ENCODE assay signal across 8 mouse cellular contexts in genomic region chr6:50536461-50536892, GRCm38 (mm10). TPM values are rescaled to one million over a fixed set of nuclear protein-coding genes. Genes with fewer than 3 reads are reported as not detected.
DNase-seq lines count a peak whose midpoint lies in the region; ATAC-seq and TF ChIP-seq lines count a peak whose summit lies in the region.

No protein-coding gene starts in this region.

- ATAC-seq in embryonic facial prominence, embryonic 12.5 days (ENCODE audit: insufficient number of reproducible peaks, insufficient read depth, low FRiP score, low TSS enrichment), result peak; percentile 39; the same call in 1 of the 2 replicates
- ATAC-seq in limb, embryonic 15.5 days (ENCODE audit: insufficient number of reproducible peaks, low FRiP score, low TSS enrichment, low read depth), result peak; percentile 63; the same call in 1 of the 2 replicates

- H3K9ac ChIP-seq in embryonic facial prominence, embryonic 12.5 days, result no peak overlapping the region
- H3K9ac ChIP-seq in heart, adult 2 months (ENCODE audit: low read depth, low read length), result no peak overlapping the region
- H3K9ac ChIP-seq in limb, embryonic 15.5 days, result no peak overlapping the region

- WGBS in embryonic facial prominence, embryonic 12.5 days, result 7% methylated on average over 7 of the region's 7 CpGs
- 5% methylated on average over 7 of the region's 7 CpGs for WGBS in heart, adult 2 months
- WGBS in limb, embryonic 15.5 days, result 3% methylated on average over 7 of the region's 7 CpGs

- H3K27me3 ChIP-seq in embryonic facial prominence, embryonic 12.5 days, result no peaks in the 10 kb centered on the region
- no peaks in the 10 kb centered on the region for H3K27me3 ChIP-seq in heart, adult 2 months (ENCODE audit: control insufficient read depth, insufficient read depth, low read length)
- peaks cover 3% of the 10 kb centered on the region; the same call in 1 of the 2 replicates for H3K27me3 ChIP-seq in limb, embryonic 15.5 days

- intact Hi-C loops in heart, adult 2 months (cut with DNase I), result loop anchor here (1.0 to 10.0 kb wide), 4 partner anchors 224 to 1022 kb away; partner anchors contain the start of gene Mpp6

- no peaks in the 10 kb centered on the region for H3K36me3 ChIP-seq in embryonic facial prominence, embryonic 12.5 days
- H3K36me3 ChIP-seq in heart, adult 2 months (ENCODE audit: control insufficient read depth, insufficient read depth, low read length), result no peaks in the 10 kb centered on the region
- no peaks in the 10 kb centered on the region for H3K36me3 ChIP-seq in limb, embryonic 15.5 days

- no peaks in the 10 kb centered on the region; the same call in 1 of the 2 replicates for H3K4me1 ChIP-seq in embryonic facial prominence, embryonic 12.5 days
- no peaks in the 10 kb centered on the region; the same call in 1 of the 2 replicates for H3K4me1 ChIP-seq in heart, adult 2 months (ENCODE audit: control insufficient read depth, insufficient read depth, low read length)
- H3K4me1 ChIP-seq in limb, embryonic 15.5 days, result peaks cover 4% of the 10 kb centered on the region; the same call in 1 of the 2 replicates

- TF ChIP-seq POLR2A in heart, adult 2 months (IDR thresholded peaks at IDR 0.05; ENCODE audit: insufficient read depth, low read depth, low read length), result no peak

- no peaks in the 10 kb centered on the region for H3K9me3 ChIP-seq in embryonic facial prominence, embryonic 12.5 days
- no peaks in the 10 kb centered on the region for H3K9me3 ChIP-seq in limb, embryonic 15.5 days

- DNase-seq in 3134 (ENCODE audit: extremely low read depth, insufficient read length, low spot score), result peak; percentile 68
- peak; percentile 82 for DNase-seq in adrenal gland, postnatal 25 days
- peak; percentile 69 to 73 for DNase-seq in heart, adult 2 months
- DNase-seq in kidney, adult 8-10 months, result peak; percentile 57 to 60
- DNase-seq in monocyte, adult 2 months (ENCODE audit: low read depth in 1 of 2, low spot score in 2 of 2), result peak; percentile 12 to 46
- peak; percentile 31 to 53 for DNase-seq in spleen, postnatal 36 days (ENCODE audit: low spot score in 2 of 2)

- no peak overlapping the region for H3K4me2 ChIP-seq in embryonic facial prominence, embryonic 12.5 days (replicated peaks)
- H3K4me2 ChIP-seq in limb, embryonic 15.5 days, result peak overlapping the region; percentile 32; the same call in 1 of the 2 replicates

- H3K27ac ChIP-seq in embryonic facial prominence, embryonic 12.5 days, result no peak overlapping the region
- H3K27ac ChIP-seq in heart, adult 2 months, result no peak overlapping the region
- H3K27ac ChIP-seq in limb, embryonic 15.5 days, result no peak overlapping the region

- no peak overlapping the region for H3K4me3 ChIP-seq in embryonic facial prominence, embryonic 12.5 days
- H3K4me3 ChIP-seq in heart, adult 2 months, result no peak overlapping the region
- H3K4me3 ChIP-seq in limb, embryonic 15.5 days, result no peak overlapping the region

- H3K79me2 ChIP-seq in heart, adult 2 months (replicated peaks; ENCODE audit: control insufficient read depth, insufficient read depth, low read length), result no peaks in the 10 kb centered on the region

- peak; percentile 79 for TF ChIP-seq EP300 in heart, adult 2 months (IDR thresholded peaks at IDR 0.05; ENCODE audit: insufficient read depth, low read depth, low read length)

- peak; percentile 91 for TF ChIP-seq CTCF in heart, adult 2 months (IDR thresholded peaks at IDR 0.05)

RNA-seq across cellular contexts. Expression of gene Cycs, which starts 29.9 kb away (rescaled TPM):
- total RNA-seq in adrenal gland, postnatal 25 days (2021), result 38.6 and 46.0 TPM in 2 replicates
- 65.3 and 71.2 TPM in 2 replicates for polyA plus RNA-seq in embryonic facial prominence, embryonic 12.5 days (2016; fragmentation: Nextera tagmentation; extraction: Ambion mirVana)
- 100 to 1,000 TPM; 153 to 156 TPM for total RNA-seq in heart, adult 2 months (2021)
- polyA plus RNA-seq in heart, adult 2 months (2012; rRNA removed), result 29.6 and 71.5 TPM in 2 replicates
- 50.5 and 51.4 TPM in 2 replicates for polyA plus RNA-seq in limb, embryonic 15.5 days (2015; fragmentation: Nextera tagmentation; extraction: Ambion mirVana)

RNA-seq across cellular contexts. Expression of gene 4921507P07Rik, which starts 60.0 kb away (rescaled TPM):
- not detected in 2 replicates for total RNA-seq in adrenal gland, postnatal 25 days (2021)
- polyA plus RNA-seq in embryonic facial prominence, embryonic 12.5 days (2016; fragmentation: Nextera tagmentation; extraction: Ambion mirVana), result 0.76 and 0.90 TPM in 2 replicates
- under 1 TPM; 0.20 to 0.29 TPM for total RNA-seq in heart, adult 2 months (2021)
- polyA plus RNA-seq in heart, adult 2 months (2012; rRNA removed), result 0.29 and 0.41 TPM in 2 replicates
- polyA plus RNA-seq in limb, embryonic 15.5 days (2015; fragmentation: Nextera tagmentation; extraction: Ambion mirVana), result 0.14 and 0.52 TPM in 2 replicates

Comparison
In these comparisons a context has a peak if more than half of its experiments do, and no peak if none do; other contexts are left out.
1. DNase-seq: peak in every context shown above with its lines; median percentile 82 in adrenal gland, postnatal 25 days; 71 in heart, adult 2 months; 68 in 3134; 58 in kidney, adult 8-10 months; 42 in spleen, postnatal 36 days; 29 in monocyte, adult 2 months.